Mouse (Mus musculus) lung, postnatal 36 days (tissue): ENCODE results near the gene Dnajc6.

Source experiments
- DNase-seq: peaks from one replicate; pipeline ENCODE4 v3.0.0; 2022; ENCODE audit warnings: mixed read lengths

The Dnajc6 gene

GRCm38 (mm10) chr4:101572142-101572541 lies 75.7 kb downstream of the Dnajc6 start:
- DNase-seq, result no peak

DNA sequence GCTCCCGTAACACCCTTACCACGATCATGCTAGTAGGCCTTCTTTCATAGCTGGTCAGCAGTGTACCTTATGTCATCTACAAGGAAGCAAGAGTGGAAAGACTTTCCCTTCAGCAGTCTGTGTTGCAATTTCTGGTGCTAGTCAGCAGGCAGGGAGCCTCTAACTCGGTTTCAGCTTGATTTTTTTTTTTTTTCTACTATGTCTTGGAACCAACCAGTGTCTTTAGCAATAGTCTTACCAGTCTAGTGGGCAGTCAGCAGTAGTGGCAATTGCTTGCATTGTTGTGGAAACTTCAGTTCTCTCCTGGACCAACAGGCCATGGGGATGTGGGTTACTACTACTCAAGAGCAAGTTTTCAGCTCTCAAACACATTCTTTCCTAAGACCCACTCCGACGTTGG lies 78.9 kb downstream of the Dnajc6 start:
- no peak for DNase-seq

DNA sequence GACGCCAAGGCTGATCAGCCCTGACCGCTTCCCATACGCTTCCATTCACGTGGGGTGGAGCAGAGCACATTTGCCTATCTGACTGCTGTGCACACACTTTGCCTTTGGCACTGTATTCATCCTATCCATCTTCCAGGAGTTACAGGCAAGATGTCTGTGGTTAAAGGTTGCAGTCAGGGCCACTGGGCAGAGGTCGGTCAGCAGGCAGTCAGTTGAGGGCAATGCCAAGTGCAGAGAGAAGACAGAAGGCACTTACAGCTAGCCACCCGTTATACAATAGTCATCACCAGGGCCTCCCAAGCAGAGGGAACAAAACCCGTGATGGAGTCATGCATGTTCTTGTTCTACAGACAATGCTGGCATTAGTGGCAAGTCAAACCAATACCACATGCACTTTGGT lies 82.3 kb downstream of the Dnajc6 start:
- no peak for DNase-seq

DNA sequence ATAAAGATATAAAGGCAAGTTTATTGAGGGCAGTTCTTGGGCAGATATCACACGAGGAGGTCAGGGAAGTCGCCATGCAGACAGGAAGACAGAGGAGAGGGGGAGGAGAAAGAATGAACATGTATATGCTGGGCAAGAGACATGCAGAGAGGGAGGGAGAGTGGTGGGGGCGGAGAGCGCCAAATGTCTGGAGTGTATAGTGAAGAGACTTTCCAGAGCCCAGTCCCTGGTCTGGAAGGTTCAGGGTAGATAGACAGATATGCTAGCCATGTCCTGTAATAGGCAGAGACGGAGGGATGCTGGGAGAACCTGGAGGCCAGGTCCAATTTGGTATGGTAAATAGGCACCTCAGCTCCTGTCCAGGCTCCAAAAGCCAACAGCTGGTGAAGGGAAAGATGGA lies 83.1 kb downstream of the Dnajc6 start:
- no peak for DNase-seq

- DNase-seq, result no peak
These were observed 84.7 kb downstream of the Dnajc6 start for GRCm38 (mm10) chr4:101581156-101581555.

GRCm38 (mm10) chr4:101582882-101583281 lies 86.4 kb downstream of the Dnajc6 start:
- DNase-seq, result no peak

- DNase-seq, result no peak
These were observed 88.3 kb downstream of the Dnajc6 start for GRCm38 (mm10) chr4:101584524-101585454.

DNA sequence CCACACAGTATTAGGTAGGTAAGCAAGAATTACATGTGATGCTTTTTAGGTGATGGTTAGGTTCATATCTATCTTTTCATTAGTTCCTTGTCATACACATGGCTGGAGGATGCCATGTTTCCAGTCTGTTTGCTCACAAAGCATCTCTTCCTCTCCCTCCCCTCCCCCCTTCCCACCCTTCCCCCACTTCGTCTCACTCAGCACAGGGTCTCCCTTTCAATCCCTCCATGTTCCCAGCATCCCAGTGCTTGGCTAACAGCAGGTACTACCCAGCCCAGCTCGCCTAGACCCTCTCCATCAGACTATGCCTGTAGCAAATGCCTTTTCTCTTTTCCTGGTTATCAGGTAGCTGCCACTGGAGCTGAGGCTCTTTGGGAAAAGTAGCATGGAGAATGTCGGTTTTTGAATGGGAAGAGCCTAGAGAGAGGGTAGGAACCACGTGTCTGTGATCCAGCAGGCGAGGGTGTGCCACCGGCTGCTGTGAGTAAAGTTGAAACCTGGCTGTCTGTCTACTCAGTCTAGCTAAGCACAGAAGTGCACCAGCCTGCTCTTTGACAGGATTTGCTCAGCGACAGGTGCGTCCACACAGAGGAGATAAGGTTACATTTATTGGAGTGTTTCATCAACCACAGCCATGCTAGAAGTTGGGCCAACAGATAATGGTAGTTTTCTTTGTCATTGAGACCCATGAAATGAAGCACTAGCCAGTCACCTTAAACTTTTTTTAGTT lies 89.2 kb downstream of the Dnajc6 start:
- no peak for DNase-seq

DNA sequence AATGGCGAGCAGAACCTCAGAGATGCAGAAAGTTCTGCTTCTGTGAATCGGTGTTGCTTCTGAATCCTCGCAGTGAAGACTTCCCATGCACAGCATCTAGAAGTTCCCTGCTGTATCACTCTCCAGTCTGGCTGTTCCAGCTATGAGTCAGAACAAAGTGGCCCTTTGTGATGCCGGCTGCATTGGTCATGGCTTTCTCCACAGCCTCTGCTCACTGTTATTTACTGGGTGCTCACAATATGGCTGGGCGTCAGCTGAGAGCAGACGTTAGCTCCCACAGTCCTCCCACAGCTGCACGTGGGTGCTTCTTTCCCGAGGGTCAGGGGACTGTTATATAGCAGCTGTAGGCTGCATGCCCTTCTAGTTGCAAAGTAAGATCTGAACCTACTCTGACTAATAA lies 92.5 kb downstream of the Dnajc6 start:
- no peak for DNase-seq

- DNase-seq, result no peak
These were observed 93.3 kb downstream of the Dnajc6 start for GRCm38 (mm10) chr4:101589771-101590170.

GRCm38 (mm10) chr4:101591400-101591799 lies 95.0 kb downstream of the Dnajc6 start:
- DNase-seq, result no peak

DNA sequence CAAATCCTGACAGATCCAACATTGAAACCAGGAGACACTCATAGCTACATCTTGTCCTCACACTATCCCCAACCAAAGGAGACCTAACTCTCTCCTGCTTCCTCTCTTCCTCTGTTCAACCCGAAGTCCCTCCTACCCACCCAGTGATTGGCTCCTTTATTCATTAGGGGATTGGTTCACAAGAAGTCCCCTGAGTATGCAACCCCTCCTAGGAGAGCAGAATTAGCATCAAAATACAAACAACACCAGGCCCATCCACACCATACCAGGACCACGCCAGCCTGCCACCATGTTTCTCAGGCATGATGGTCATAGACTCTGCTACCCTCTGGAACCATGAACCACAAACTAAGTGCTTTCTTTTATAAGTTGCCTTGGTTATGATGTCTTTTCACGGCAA lies 96.0 kb downstream of the Dnajc6 start:
- no peak for DNase-seq

DNA sequence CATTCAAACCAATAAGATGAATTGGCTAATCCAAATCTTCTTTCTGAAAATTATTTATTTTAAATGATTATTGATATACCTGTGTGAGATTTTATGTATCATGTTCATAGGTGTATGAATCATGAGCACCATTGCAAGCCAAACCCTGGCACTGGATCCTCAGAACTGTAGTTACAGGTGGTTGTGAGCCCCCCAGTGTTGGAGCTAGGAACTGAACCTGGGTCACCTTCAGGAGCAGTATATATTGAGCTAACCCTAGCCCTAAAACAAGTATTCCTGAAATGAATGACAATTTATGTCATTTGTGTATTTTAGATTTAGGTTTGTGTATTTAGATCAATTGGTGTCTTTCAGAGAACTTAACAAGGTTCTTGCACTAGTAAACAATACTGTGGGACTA lies 105.3 kb downstream of the Dnajc6 start:
- DNase-seq, result peak; percentile 5

DNA sequence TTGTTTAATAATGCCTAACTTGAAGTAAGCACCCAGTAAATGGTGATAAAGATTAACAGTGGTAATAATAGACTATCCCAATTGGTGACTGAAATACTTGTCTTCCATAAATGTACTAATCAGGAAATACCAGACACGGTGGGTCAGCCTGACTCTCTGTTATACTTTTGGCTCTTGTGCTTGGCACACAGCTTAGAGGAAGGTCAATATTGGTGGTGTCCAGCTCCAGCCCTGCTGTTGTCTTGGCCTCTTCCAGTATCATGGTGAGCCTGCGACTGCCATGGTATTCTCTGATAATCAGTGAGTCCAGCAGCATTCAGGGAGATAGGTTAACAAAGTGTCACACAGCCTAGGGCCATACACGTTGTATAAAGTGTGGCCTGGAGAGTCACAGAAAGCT lies 107.2 kb downstream of the Dnajc6 start:
- no peak for DNase-seq

DNA sequence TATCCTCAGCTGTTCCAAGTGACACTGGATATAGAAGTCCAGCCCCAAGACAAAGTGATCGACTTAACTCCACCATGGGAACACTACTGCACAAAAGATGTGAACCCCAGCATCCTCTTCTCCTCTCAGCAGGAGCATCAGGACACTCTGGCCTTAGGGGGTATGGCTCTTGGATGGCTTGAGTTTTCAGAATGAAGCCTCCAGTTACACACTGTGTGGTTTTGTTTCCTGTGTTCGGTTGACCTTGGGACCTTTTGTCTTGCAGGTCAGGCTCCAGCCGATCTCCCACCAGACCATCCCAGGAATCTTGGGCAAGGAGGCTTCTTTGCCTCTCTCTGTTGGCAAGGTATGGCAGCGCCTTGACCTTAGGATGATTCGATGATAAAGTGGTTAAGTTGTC lies 120.1 kb downstream of the Dnajc6 start:
- DNase-seq, result no peak

GRCm38 (mm10) chr4:101617742-101618141 lies 121.3 kb downstream of the Dnajc6 start:
- no peak for DNase-seq

DNA sequence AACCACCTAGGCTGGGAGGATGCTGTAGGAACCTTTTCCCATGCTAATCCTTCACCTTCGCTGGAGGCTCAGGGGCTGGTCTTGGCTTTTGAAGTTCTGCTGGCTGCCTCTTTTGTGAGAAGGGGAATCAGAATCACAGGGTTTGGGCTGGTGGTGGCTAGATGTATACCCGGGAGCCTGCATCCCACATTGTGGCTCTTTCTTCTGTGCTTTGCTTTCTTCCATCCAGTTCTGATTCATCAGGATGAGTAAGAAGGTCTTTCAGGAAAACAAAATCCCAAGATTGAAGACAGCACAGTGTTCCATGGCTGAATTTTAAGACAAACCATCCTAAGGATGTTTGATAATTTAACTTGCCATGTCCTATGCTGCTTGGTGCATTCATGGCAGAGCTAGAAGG lies 123.8 kb downstream of the Dnajc6 start:
- DNase-seq, result no peak

GRCm38 (mm10) chr4:101621241-101621640 lies 124.8 kb downstream of the Dnajc6 start:
- DNase-seq, result no peak

DNA sequence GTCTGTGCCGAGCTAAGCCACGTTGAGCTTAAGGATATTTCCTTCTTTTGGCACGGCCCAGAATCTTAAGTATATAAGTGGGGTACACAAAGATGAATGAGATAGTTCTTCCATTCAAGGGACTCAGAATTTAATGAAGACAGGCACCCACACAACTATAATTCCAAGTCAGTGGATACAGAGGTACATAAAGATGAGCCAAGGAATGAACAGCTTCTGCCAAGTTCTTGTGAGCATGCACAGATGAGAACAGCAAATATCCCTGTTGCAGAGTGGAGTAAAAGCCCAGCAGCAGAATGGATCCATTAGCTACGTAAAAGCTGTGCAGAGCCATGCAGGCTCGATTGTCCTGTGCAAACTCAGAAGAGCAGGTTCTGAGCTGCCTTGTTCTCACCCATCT lies 128.8 kb downstream of the Dnajc6 start:
- DNase-seq, result no peak

GRCm38 (mm10) chr4:101635596-101635995 lies 139.1 kb downstream of the Dnajc6 start:
- no peak for DNase-seq

DNA sequence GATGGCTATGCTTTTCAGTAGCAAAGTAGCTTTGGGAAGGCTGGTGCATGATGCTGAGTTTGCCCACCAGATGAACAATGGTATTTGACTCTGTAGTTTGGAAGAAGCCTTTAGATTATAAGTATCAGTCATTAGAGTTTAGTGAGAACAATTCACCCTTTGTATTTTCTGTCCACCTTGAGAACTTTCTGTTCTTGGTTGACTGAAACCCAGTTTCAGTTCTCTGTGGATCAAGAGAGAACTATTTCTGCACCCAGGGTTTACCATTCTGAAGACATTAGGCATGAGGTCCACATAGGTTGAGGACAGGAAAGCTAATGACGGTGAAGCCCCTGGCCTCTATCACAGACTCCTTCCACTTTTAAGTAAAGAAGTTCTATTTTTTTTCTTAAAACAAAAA lies 141.0 kb downstream of the Dnajc6 start:
- no peak for DNase-seq

DNA sequence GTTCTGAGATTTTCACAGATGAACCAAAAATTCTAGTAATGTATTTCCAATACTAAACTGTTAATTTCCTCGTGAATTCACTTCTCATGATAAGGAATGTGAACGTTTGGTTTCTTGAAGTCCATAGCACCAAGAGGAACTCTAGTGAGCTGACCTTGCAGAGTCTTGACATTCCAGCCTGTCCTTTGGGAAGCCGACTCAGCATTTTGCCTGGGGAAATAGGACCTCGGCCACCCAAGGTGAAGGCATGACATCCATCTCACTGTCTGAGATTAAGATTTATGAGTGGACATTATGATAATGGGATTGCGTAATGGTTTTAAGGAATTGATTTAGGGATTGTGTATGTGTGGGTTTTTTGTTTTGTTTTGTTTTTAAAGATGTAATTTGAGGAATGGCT lies 144.2 kb downstream of the Dnajc6 start:
- DNase-seq, result no peak

- no peak for DNase-seq
These were observed 146.3 kb downstream of the Dnajc6 start for GRCm38 (mm10) chr4:101642708-101643107.

GRCm38 (mm10) chr4:101643216-101643615 lies 146.8 kb downstream of the Dnajc6 start:
- DNase-seq, result no peak
